Mouse (Mus musculus): ENCODE measurements at regions not wholly inside any gene's neighbourhood (a gene's known extent, or its start where the extent isn't known, plus 50 kb on each side); places are given as distances from the start of the nearest gene placed in this dataset.

- no peak for ATAC-seq (replicated peaks in 1 of 2; ENCODE audit: insufficient read depth in 1 of 2, low FRiP score in 2 of 2, low TSS enrichment in 1 of 2, low read depth in 1 of 2, poor library complexity in 2 of 2, severe bottlenecking in 2 of 2)
Measured at GRCm38 (mm10) chr7:113621316-113621715, 107.7 kb downstream of the Far1 start.

- ATAC-seq (replicated peaks in 1 of 2; ENCODE audit: insufficient read depth in 1 of 2, low FRiP score in 2 of 2, low TSS enrichment in 1 of 2, low read depth in 1 of 2, poor library complexity in 2 of 2, severe bottlenecking in 2 of 2), result peak; percentile 43 to 48; a peak in 3 of 4 replicates
Measured at GRCm38 (mm10) chr7:113621898-113622510, 108.4 kb downstream of the Far1 start.

- no peak for ATAC-seq (replicated peaks in 1 of 2; ENCODE audit: insufficient read depth in 1 of 2, low FRiP score in 2 of 2, low TSS enrichment in 1 of 2, low read depth in 1 of 2, poor library complexity in 2 of 2, severe bottlenecking in 2 of 2)
Measured at GRCm38 (mm10) chr7:113623296-113623695, 109.7 kb downstream of the Far1 start.

- no peak for ATAC-seq (replicated peaks in 1 of 2; ENCODE audit: insufficient read depth in 1 of 2, low FRiP score in 2 of 2, low TSS enrichment in 1 of 2, low read depth in 1 of 2, poor library complexity in 2 of 2, severe bottlenecking in 2 of 2)
Measured at GRCm38 (mm10) chr7:113623962-113624361, 110.3 kb downstream of the Far1 start.

- no peak for ATAC-seq (replicated peaks in 1 of 2; ENCODE audit: insufficient read depth in 1 of 2, low FRiP score in 2 of 2, low TSS enrichment in 1 of 2, low read depth in 1 of 2, poor library complexity in 2 of 2, severe bottlenecking in 2 of 2)
Measured at GRCm38 (mm10) chr7:113626734-113627133, 113.1 kb downstream of the Far1 start.

GRCm38 (mm10) chr7:113637011-113637600 lies 123.5 kb downstream of the Far1 start:
- ATAC-seq (replicated peaks in 1 of 2; ENCODE audit: insufficient read depth in 1 of 2, low FRiP score in 2 of 2, low TSS enrichment in 1 of 2, low read depth in 1 of 2, poor library complexity in 2 of 2, severe bottlenecking in 2 of 2), result no peak

- no peak for ATAC-seq (replicated peaks in 1 of 2; ENCODE audit: insufficient read depth in 1 of 2, low FRiP score in 2 of 2, low TSS enrichment in 1 of 2, low read depth in 1 of 2, poor library complexity in 2 of 2, severe bottlenecking in 2 of 2)
Measured at GRCm38 (mm10) chr7:113638098-113638497, 124.5 kb downstream of the Far1 start.

- no peak for ATAC-seq (replicated peaks in 1 of 2; ENCODE audit: insufficient read depth in 1 of 2, low FRiP score in 2 of 2, low TSS enrichment in 1 of 2, low read depth in 1 of 2, poor library complexity in 2 of 2, severe bottlenecking in 2 of 2)
Measured at GRCm38 (mm10) chr7:113642540-113642939, 123.3 kb upstream of the Spon1 start.

GRCm38 (mm10) chr7:113650631-113651030 lies 115.2 kb upstream of the Spon1 start:
- no peak for ATAC-seq (replicated peaks in 1 of 2; ENCODE audit: insufficient read depth in 1 of 2, low FRiP score in 2 of 2, low TSS enrichment in 1 of 2, low read depth in 1 of 2, poor library complexity in 2 of 2, severe bottlenecking in 2 of 2)

- ATAC-seq (replicated peaks in 1 of 2; ENCODE audit: insufficient read depth in 1 of 2, low FRiP score in 2 of 2, low TSS enrichment in 1 of 2, low read depth in 1 of 2, poor library complexity in 2 of 2, severe bottlenecking in 2 of 2), result no peak
Measured at GRCm38 (mm10) chr7:113651696-113652095, 114.1 kb upstream of the Spon1 start.

- peak; percentile 56 to 82; a peak in 3 of 4 replicates for ATAC-seq (replicated peaks in 1 of 2; ENCODE audit: insufficient read depth in 1 of 2, low FRiP score in 2 of 2, low TSS enrichment in 1 of 2, low read depth in 1 of 2, poor library complexity in 2 of 2, severe bottlenecking in 2 of 2)
Measured at GRCm38 (mm10) chr7:113653130-113653529, 112.7 kb upstream of the Spon1 start.

GRCm38 (mm10) chr7:113655336-113655735 lies 110.5 kb upstream of the Spon1 start:
- no peak for ATAC-seq (replicated peaks in 1 of 2; ENCODE audit: insufficient read depth in 1 of 2, low FRiP score in 2 of 2, low TSS enrichment in 1 of 2, low read depth in 1 of 2, poor library complexity in 2 of 2, severe bottlenecking in 2 of 2)

- no peak for ATAC-seq (replicated peaks in 1 of 2; ENCODE audit: insufficient read depth in 1 of 2, low FRiP score in 2 of 2, low TSS enrichment in 1 of 2, low read depth in 1 of 2, poor library complexity in 2 of 2, severe bottlenecking in 2 of 2)
Measured at GRCm38 (mm10) chr7:113672779-113673595, 92.8 kb upstream of the Spon1 start.

- no peak for ATAC-seq (replicated peaks in 1 of 2; ENCODE audit: insufficient read depth in 1 of 2, low FRiP score in 2 of 2, low TSS enrichment in 1 of 2, low read depth in 1 of 2, poor library complexity in 2 of 2, severe bottlenecking in 2 of 2)
Measured at GRCm38 (mm10) chr7:113673596-113673956, 92.2 kb upstream of the Spon1 start.

GRCm38 (mm10) chr7:113682271-113682670 lies 83.5 kb upstream of the Spon1 start:
- no peak for ATAC-seq (replicated peaks in 1 of 2; ENCODE audit: insufficient read depth in 1 of 2, low FRiP score in 2 of 2, low TSS enrichment in 1 of 2, low read depth in 1 of 2, poor library complexity in 2 of 2, severe bottlenecking in 2 of 2)

- ATAC-seq (replicated peaks in 1 of 2; ENCODE audit: insufficient read depth in 1 of 2, low FRiP score in 2 of 2, low TSS enrichment in 1 of 2, low read depth in 1 of 2, poor library complexity in 2 of 2, severe bottlenecking in 2 of 2), result no peak
Measured at GRCm38 (mm10) chr7:113685349-113685748, 80.4 kb upstream of the Spon1 start.

- ATAC-seq (replicated peaks in 1 of 2; ENCODE audit: insufficient read depth in 1 of 2, low FRiP score in 2 of 2, low TSS enrichment in 1 of 2, low read depth in 1 of 2, poor library complexity in 2 of 2, severe bottlenecking in 2 of 2), result no peak
Measured at GRCm38 (mm10) chr7:113686527-113686926, 79.3 kb upstream of the Spon1 start.

- no peak for ATAC-seq (replicated peaks in 1 of 2; ENCODE audit: insufficient read depth in 1 of 2, low FRiP score in 2 of 2, low TSS enrichment in 1 of 2, low read depth in 1 of 2, poor library complexity in 2 of 2, severe bottlenecking in 2 of 2)
Measured at GRCm38 (mm10) chr7:113687566-113687965, 78.2 kb upstream of the Spon1 start.
